Mouse (Mus musculus) heart, embryonic 16.5 days (tissue): Measurements from ENCODE around the gene Dnajc10. TPM values are rescaled to one million over a fixed set of nuclear protein-coding genes. Genes with fewer than 3 reads are reported as not detected.

Experiments used
- ATAC-seq: fragments of 200-750 bp; cut with Nextera tagmentation; replicated peaks from 2 replicates; pipeline ENCODE4 v1.8.0; 2017; ENCODE audit warnings: moderate number of reproducible peaks; ENCODE audit not compliant: insufficient read depth, low FRiP score; ENCODE audit errors: extremely low read depth
- H3K27ac ChIP-seq: fragments of 300-500 bp; sonication (generic); 2 replicates; pipeline ENCODE4 v1.5.1; 2014; ENCODE audit warnings: mild to moderate bottlenecking, low read length, control low read depth, moderate library complexity
- H3K27me3 ChIP-seq: fragments of 300-500 bp; sonication (generic); 2 replicates; pipeline ENCODE4 v1.6.1; 2014; ENCODE audit warnings: low read length, mixed read lengths; ENCODE audit not compliant: control insufficient read depth, insufficient read depth
- H3K36me3 ChIP-seq: fragments of 300-500 bp; sonication (generic); 2 replicates; pipeline ENCODE4 v1.6.1; 2014; ENCODE audit not compliant: control insufficient read depth, insufficient read depth
- H3K4me1 ChIP-seq: fragments of 300-500 bp; sonication (generic); 2 replicates; pipeline ENCODE4 v1.6.1; 2014; ENCODE audit warnings: low read length, mixed read lengths; ENCODE audit not compliant: control insufficient read depth, insufficient read depth
- H3K4me2 ChIP-seq: fragments of 300-500 bp; sonication (generic); 2 replicates; pipeline ENCODE4 v1.6.1; 2014; ENCODE audit warnings: low read depth, mild to moderate bottlenecking, control low read depth, low read length
- H3K4me3 ChIP-seq: fragments of 300-500 bp; sonication (generic); 2 replicates; pipeline ENCODE4 v1.5.1; 2014; ENCODE audit warnings: mild to moderate bottlenecking, control low read depth, low read length
- H3K9ac ChIP-seq: fragments of 300-500 bp; sonication (generic); 2 replicates; pipeline ENCODE4 v1.6.1; 2014; ENCODE audit warnings: low read length, control low read depth
- H3K9me3 ChIP-seq: fragments of 300-500 bp; sonication (generic); replicated peaks from 2 replicates; pipeline ENCODE4 v1.6.1; 2016; ENCODE audit warnings: low read length; ENCODE audit not compliant: control insufficient read depth
- WGBS: fragments of 180-500 bp; shearing (Covaris S2); extraction: QIAGEN DNeasy Blood & Tissue Kit; methylation state at CpG from one replicate; pipeline ENCODE4 v1.1.7; 2014; 5-methylcytosine and 5-hydroxymethylcytosine counted together
- polyA plus RNA-seq: library from polyadenylated mRNA; unstranded; fragments of >200 nt; fragmentation: Nextera tagmentation; extraction: Ambion mirVana; gene quantifications from 2 replicates; pipeline ENCODE4 v1.2.1, GENCODE M21; 2015

Dnajc10 gene
- polyA plus RNA-seq, 1 experiment from 2014 or later, result 48.5 TPM

- H3K36me3 ChIP-seq, result no peaks in the 10 kb centered on the region
- H3K27ac ChIP-seq, result no peak overlapping the region
- no peak overlapping the region for H3K9ac ChIP-seq
- peaks cover 3% of the 10 kb centered on the region; the same call in 1 of the 2 replicates for H3K9me3 ChIP-seq
- H3K4me3 ChIP-seq, result no peak overlapping the region
- no peak overlapping the region for H3K4me2 ChIP-seq
- H3K27me3 ChIP-seq, result no peaks in the 10 kb centered on the region
- no peaks in the 10 kb centered on the region for H3K4me1 ChIP-seq
- no peak for ATAC-seq
These were observed 59.6 kb downstream of the Dnajc10 start for GRCm38 (mm10) chr2:80374892-80375291.

- Histone ChIP-seq H3K27me3 (no peaks in the 10 kb centered on the region), H3K4me1 (no peaks in the 10 kb centered on the region), H3K36me3 (no peaks in the 10 kb centered on the region), H3K9ac (no peak overlapping the region), H3K9me3 (peaks cover 3% of the 10 kb centered on the region; the same call in 1 of the 2 replicates), H3K4me3 (no peak overlapping the region), H3K27ac (no peak overlapping the region), H3K4me2 (no peak overlapping the region)
- ATAC-seq, result no peak
- 82% methylated on average over 5 of the region's 5 CpGs for WGBS
These were observed 64.6 kb downstream of the Dnajc10 start for GRCm38 (mm10) chr2:80379848-80380247.

- no peak for ATAC-seq
- H3K27ac ChIP-seq, result no peak overlapping the region
- no peak overlapping the region for H3K4me3 ChIP-seq
- no peaks in the 10 kb centered on the region for H3K9me3 ChIP-seq
- no peak overlapping the region for H3K4me2 ChIP-seq
- no peaks in the 10 kb centered on the region for H3K36me3 ChIP-seq
- H3K9ac ChIP-seq, result no peak overlapping the region
- no peaks in the 10 kb centered on the region for H3K27me3 ChIP-seq
- peaks cover 7% of the 10 kb centered on the region for H3K4me1 ChIP-seq
- 43% methylated on average over 4 of the region's 4 CpGs for WGBS
These were observed 69.2 kb downstream of the Dnajc10 start for GRCm38 (mm10) chr2:80384447-80384846.

- Histone ChIP-seq H3K27ac (no peak overlapping the region), H3K36me3 (no peaks in the 10 kb centered on the region), H3K27me3 (no peaks in the 10 kb centered on the region), H3K4me2 (no peak overlapping the region), H3K4me1 (peaks cover 7% of the 10 kb centered on the region), H3K9ac (no peak overlapping the region), H3K4me3 (no peak overlapping the region), H3K9me3 (no peaks in the 10 kb centered on the region)
- WGBS, result 94% methylated on average over 2 of the region's 2 CpGs
- no peak for ATAC-seq
These were observed 71.0 kb downstream of the Dnajc10 start for GRCm38 (mm10) chr2:80386255-80386654.

- no peaks in the 10 kb centered on the region for H3K36me3 ChIP-seq
- peaks cover 7% of the 10 kb centered on the region for H3K4me1 ChIP-seq
- no peak overlapping the region for H3K9ac ChIP-seq
- no peaks in the 10 kb centered on the region for H3K27me3 ChIP-seq
- ATAC-seq, result peak; percentile 52
- no peaks in the 10 kb centered on the region for H3K9me3 ChIP-seq
- WGBS, result 33% methylated on average over 9 of the region's 9 CpGs
- no peak overlapping the region for H3K4me3 ChIP-seq
- peak overlapping the region; percentile 22; the same call in 1 of the 2 replicates for H3K4me2 ChIP-seq
- peak overlapping the region; percentile 45 for H3K27ac ChIP-seq
These were observed 72.4 kb downstream of the Dnajc10 start for GRCm38 (mm10) chr2:80387668-80388067.

- no peaks in the 10 kb centered on the region for H3K27me3 ChIP-seq
- no peak overlapping the region for H3K27ac ChIP-seq
- H3K4me2 ChIP-seq, result no peak overlapping the region
- no peaks in the 10 kb centered on the region for H3K36me3 ChIP-seq
- no peak for ATAC-seq
- peaks cover 7% of the 10 kb centered on the region for H3K4me1 ChIP-seq
- 59% methylated on average over 3 of the region's 3 CpGs for WGBS
- no peak overlapping the region for H3K4me3 ChIP-seq
- no peak overlapping the region for H3K9ac ChIP-seq
- H3K9me3 ChIP-seq, result no peaks in the 10 kb centered on the region
These were observed 73.1 kb downstream of the Dnajc10 start for GRCm38 (mm10) chr2:80388341-80388740.

- Histone ChIP-seq H3K4me2 (no peak overlapping the region), H3K27ac (no peak overlapping the region), H3K9ac (no peak overlapping the region), H3K9me3 (no peaks in the 10 kb centered on the region), H3K4me1 (no peaks in the 10 kb centered on the region), H3K36me3 (no peaks in the 10 kb centered on the region), H3K27me3 (no peaks in the 10 kb centered on the region), H3K4me3 (no peak overlapping the region)
- 52% methylated on average over 7 of the region's 7 CpGs for WGBS
- no peak for ATAC-seq
These were observed 80.8 kb downstream of the Dnajc10 start for GRCm38 (mm10) chr2:80396057-80396456.

GRCm38 (mm10) chr2:80396864-80397263 is 81.6 kb downstream of the Dnajc10 start:
- no peak overlapping the region for H3K27ac ChIP-seq
- H3K4me2 ChIP-seq, result no peak overlapping the region
- no peak for ATAC-seq
- H3K27me3 ChIP-seq, result no peaks in the 10 kb centered on the region
- no peak overlapping the region for H3K4me3 ChIP-seq
- H3K9ac ChIP-seq, result no peak overlapping the region
- no peaks in the 10 kb centered on the region for H3K4me1 ChIP-seq
- 71% methylated on average over 3 of the region's 3 CpGs for WGBS
- no peaks in the 10 kb centered on the region for H3K9me3 ChIP-seq
- no peaks in the 10 kb centered on the region for H3K36me3 ChIP-seq

GRCm38 (mm10) chr2:80398595-80399099 is 83.4 kb downstream of the Dnajc10 start:
- Histone ChIP-seq H3K36me3 (no peaks in the 10 kb centered on the region), H3K4me2 (no peak overlapping the region), H3K4me3 (no peak overlapping the region), H3K9ac (no peak overlapping the region), H3K4me1 (no peaks in the 10 kb centered on the region), H3K27me3 (no peaks in the 10 kb centered on the region), H3K9me3 (no peaks in the 10 kb centered on the region), H3K27ac (no peak overlapping the region)
- 44% methylated on average over 3 of the region's 3 CpGs for WGBS
- ATAC-seq, result no peak
